Mouse (Mus musculus): ENCODE measurements around the gene Coasy.

Gene Coasy

DNA sequence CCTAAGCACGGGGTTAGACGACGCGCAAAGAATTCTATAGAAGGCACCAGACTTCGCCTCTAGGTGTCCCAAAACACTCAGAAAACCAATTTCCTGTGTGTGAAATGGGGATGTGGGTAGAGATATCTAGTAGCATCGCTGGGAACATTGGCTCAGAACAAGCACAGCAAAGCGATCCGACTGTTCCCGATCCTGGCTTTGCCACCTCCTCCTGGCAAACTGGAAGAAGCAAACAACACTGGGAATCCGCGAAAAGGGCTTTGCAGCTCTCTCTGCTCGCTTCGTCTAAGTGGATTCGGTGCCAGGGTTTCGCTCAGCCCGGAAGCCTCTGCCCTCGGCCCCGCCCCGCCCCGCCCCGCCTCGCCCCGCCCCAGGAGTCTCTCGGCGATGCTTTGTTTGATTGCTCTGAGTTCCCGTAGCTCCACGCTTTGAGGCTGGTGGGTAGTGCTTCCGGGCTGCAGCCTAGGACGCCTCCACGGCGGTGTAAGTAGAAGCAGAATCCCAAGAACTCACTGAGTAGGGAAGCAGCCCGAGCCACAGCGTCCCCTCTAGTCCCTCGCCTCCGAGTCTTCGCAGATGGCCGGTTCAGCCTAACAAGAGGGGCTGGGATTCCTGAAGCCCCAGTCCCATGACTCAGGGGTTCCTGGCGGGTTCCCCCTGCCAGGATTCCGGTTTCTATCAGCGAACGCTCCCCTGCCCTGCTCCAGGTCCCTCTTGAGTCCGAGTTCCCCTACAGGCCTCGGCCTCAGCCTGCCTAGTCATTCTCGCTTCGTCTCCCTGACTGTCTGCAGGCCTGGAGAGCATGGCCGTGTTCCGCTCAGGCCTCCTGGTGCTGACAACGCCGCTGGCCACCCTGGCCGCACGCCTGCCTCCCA is at the start of gene Coasy:
TSS of gene Coasy (plus strand) at position 358 of the 875 bp plus-strand sequence.
- DNase-seq (ENCODE audit: low spot score in 2 of 2): peak; percentile 92

DNA sequence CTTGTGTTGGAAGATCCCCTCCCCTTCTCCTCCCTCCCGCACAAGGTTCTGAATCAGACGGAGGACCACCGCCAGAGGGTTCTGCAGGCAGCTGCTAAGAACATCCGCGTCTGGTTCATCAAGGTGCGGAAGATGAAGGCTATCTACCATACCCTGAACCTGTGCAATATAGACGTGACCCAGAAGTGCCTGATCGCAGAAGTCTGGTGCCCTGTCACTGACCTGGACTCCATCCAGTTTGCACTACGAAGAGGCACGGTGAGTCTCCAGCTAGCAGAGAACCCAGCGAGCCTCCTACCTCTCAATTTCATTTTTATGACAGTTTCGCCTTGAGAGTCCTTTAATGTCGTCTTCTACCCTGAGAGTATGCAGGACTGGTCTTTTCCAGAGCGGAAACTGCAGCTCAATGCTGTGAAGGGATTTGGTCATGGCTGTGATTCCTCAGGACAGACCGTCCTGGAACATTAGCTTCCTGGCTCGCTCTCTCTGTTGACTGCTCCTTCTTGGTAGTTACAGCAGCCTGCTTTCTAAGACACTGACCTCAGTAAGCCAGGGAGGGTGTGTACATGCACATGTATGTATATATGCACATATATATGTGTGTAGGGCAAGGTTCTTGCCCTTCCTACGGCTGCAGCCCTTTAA is 48.4 kb upstream of the Coasy start:
- DNase-seq (ENCODE audit: low spot score in 2 of 2): no peak

DNA sequence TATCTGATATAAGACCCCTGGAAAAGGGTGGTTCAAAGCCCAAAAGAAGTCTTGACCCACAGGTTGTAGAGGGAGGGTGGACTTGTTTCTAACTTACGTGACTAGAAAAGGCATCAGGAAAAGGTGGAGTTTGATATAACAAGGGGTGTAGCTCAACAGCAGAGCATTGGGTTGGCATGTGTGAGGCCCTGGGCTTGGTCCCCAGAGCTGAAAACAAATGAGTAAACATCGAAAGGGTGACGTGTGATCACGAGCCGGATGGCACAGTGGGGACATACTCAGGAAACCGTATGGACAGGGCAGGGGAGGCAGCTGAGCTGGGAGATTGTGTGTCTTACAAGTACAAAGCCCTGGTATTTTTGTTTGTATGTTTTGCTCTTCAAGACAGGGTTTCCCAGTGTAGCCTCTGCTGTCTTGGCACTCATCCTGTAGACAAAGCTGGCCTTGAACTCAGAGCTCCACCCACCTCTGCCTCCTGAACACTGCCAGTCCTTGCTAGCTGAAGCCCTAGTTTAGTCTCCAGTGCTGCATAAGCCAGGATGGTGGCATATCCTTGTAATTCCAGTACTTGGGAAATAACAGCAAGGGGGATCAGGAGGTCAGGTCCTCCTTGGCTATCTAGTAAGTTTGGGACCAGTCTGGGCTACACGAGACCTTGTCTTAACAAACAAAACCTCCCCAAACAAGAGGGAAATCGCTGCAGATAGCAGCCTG is 47.6 kb upstream of the Coasy start:
- DNase-seq (ENCODE audit: low spot score in 2 of 2): no peak

DNA sequence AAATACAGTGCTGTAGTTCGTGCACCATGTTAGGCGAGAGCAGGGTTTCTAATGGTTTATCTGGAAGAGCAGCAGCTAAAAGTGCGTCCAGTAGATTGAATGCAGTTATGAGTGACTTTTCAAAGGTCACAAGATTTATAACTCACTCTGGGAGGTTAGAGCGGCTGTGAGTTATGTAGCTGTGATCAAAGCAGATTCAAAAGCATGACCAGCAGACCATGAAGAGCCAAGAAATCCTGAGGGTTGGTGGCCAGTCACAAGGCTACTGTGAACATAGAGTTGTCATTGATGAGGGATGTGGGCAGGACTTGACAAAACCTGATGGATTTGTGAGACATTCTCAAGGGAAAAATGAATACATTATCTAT is 47.1 kb upstream of the Coasy start:
- DNase-seq (ENCODE audit: low spot score in 2 of 2): no peak

DNA sequence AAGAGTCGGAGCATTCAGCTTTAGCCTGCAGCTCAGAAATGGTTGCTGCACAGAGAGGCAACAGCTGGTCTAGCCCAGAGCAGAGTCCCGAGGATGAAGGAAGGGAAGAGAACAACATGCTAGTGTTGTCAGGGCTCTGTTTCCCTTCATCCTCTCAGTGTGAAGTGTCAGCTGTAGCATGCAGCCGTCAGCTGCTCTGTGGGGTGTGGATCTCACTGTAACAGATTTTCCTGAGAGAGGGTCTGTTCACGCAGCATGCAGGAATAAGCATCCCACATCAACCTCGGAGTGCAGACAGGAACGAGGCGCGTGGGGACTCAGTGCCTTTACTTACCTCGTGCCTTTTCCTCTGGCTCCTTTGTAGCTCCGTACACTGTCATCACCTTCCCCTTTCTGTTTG is 44.6 kb upstream of the Coasy start:
- no peak for DNase-seq (ENCODE audit: low spot score in 2 of 2)

DNA sequence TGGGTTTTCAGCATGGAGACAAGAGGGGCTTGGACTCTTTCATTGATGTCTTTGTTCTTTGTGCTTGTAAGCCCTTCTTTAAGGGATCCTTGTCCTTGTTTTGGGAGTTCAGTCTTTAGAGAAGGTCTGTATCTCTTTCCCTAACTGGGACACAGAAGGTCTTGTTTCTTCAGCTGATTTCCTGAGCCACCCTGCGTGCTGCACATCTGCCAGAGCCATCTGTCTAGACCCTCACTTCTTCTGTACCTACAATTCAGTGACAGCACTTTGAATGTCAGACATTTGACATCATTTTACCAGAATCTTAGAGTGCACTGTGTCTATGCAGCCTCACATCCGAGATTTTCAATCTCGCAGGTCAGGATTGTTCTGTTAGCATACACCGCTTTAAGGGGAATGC is 36.5 kb upstream of the Coasy start:
- DNase-seq (ENCODE audit: low spot score in 2 of 2): no peak

DNA sequence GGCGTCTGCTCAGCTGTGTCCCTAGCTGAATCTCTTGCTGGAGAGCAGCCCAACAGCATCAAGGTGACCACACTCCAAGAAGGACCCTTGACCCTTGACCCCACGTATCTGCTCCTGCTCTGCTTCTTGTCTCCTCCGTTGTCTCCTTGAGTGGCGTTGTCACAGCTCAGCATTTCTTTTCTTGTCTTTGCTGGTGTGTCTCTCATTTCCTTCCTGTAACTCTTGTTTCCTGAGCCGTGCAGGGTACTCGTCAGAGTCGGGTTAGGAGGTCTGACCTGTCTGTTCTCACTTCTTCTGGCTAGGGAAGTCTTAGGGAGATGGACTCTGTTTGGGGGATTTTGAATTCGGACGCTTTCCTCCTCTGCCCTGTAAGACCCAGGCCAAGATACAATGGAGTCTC is 35.9 kb upstream of the Coasy start:
- DNase-seq (ENCODE audit: low spot score in 2 of 2): no peak

DNA sequence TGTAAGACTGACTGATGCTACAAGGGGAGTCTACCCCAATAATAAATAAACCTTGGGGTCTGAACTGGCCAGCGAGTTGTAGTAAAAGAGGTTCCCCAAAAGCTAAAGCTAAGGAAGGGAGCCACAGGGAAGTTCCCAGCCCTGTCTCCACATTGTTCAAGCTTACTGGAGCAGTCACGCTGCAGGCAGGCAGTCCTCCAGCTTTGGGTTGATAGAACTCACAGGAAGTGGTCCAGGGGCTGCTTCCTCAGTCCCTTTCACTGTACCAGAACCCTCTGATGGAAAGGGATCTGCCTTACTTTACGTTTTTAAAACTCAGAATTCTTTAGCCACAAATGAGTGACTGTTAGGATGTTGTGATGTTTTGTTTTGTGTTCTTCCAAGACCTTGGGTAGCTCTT is 34.9 kb upstream of the Coasy start:
- no peak for DNase-seq (ENCODE audit: low spot score in 2 of 2)

DNA sequence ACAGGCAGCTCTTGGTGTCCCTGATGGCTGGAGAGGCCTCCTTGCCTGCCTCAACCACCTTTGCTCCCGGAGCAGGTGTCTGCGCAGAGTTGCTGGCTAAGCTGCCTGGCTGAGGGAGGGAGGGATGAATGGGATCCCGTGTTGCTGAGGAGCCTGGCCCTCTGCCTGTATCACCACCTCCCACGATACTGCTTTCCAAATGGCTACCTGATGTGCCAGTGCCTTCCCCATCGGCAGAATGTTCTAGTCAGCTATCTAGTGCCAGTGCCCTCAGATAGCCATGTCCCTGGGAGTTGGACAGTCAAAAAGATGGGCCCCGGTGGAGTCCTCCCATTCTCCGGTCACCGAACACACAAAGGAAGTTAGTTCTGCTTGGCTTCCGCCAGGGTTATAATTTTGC is 32.0 kb upstream of the Coasy start:
- no peak for DNase-seq (ENCODE audit: low spot score in 2 of 2)

DNA sequence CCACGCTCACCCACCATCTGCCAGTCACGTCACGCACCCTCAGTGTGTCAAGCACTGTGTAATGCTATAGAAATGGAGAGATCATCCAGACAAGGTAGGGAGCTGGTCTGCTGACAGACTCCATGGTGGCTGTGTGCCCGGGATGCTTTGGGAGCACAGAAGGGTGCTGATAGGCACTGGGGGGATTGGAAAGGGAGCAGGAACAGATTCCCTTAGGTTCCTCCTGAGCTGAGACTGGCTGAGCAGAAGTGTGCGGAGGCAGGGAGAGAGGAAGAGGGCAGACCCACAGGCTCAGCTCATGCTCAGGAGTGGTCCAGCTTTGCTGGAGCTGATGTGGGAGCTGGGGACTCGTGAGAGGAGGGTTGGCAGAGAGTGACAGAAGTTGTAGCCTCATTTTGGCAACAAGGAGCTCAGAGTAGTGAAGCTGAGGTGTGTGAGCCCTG is 31.3 kb upstream of the Coasy start:
- no peak for DNase-seq (ENCODE audit: low spot score in 2 of 2)

DNA sequence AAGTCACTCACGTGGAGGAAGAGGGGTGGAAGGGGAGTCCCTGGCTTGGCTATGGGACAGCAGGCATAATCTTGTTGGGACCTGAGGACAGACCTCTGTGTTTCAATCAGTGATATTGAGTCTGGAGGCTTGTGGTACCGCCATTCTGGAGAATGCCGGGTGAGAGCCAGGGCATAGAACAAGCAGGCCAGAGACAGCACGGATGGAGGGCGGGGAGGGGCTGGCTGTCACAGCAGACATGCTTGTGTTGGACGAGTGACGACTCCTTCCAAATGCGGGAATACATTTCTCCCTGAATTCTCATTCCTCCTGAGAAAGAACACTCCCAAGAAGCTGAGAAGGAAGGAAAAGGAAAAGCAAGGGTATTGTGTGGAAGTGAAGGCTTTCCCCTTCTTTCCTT is 30.7 kb upstream of the Coasy start:
- DNase-seq (ENCODE audit: low spot score in 2 of 2): no peak

DNA sequence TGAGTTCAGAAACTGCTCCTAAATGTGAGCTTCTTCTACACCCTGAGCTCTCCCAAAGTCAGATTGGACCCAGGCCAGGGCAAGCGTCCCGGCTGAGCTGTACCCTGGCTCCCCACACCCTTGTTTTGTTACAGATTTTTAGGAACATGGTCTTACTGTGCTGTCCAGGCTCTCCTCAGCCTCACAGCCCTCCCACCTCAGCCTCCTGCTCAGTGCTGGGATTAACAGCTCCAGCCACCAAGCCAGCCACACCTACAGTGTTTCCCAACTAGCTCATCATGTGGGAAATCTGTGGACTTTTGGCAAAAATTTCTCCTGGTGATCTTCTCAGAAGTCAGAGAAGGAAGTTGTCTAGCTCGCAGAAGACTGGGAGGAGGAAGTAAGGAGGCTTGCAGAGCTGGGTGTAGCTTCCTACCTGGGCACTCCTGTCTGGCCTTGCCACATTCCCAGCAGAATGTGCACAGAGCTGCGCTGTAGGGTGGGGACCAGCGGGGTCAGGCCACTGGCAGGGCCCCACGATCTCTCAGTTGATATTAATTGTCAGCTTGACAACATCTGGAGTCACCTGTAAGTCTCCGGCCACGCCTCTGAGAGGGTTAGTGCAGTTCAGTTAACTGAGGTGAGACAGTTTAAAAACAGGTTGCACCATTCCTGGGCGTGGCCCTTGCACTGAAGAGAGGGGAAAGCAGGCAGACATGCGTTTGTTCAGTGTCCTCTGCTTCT is 29.5 kb upstream of the Coasy start:
- DNase-seq (ENCODE audit: low spot score in 2 of 2): no peak

DNA sequence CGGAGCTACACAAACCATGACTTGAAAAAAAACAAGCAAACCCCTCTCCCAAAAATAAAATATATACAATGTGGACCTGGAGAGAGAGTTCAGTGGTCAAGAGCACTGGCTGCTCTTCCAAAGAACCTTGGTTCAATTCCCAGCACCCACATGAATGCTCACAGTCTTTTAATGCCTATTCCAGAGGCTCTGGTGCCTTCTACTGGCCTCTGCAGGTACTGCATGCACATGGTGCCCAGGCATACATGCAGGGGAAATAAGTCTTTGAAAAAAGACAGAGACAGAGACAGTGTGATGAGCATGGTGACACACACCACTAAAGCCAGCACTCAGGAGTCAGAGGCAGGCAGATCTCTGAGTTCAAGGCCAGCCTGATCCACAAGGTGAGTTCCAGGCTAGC is 28.4 kb upstream of the Coasy start:
- DNase-seq (ENCODE audit: low spot score in 2 of 2): no peak

DNA sequence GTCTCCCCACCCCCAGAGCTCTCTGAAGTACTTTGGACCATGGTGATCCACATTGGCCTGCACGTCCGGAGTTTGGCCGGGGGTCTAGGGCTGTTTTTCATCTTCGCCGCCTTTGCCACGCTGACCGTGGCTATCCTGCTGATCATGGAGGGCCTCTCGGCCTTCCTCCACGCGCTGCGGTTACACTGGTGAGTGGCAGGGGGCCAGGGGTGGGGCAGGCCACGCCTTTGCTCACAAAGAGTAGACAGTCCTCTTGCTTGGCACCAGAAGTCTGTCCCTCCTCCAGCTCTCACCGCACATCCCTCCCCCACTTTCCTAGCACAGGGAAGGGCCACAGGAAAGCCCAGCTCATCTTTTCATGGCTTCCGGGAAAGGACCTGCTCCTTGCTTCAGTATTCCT is 26.9 kb upstream of the Coasy start:
- no peak for DNase-seq (ENCODE audit: low spot score in 2 of 2)

DNA sequence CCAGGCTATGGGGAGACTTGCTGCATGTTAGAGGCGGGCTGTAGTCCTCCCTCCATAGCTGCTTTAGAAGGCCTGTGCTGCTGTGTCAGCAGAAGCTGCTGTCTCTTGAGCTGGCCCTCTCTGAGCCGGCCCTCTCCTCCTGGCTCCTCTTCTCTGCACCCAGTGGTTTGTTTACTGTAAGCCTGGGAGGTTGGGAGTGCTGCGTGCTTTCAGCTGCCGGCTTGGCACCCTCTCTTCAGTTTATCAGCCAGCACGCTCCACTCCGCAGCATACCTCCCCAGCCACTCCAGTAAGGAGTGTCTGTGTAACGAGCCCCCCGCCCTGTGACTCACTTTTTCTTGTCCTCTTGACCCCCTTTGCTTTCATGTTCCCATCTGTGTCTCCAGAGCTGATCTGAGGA is 25.5 kb upstream of the Coasy start:
- DNase-seq (ENCODE audit: low spot score in 2 of 2): no peak

DNA sequence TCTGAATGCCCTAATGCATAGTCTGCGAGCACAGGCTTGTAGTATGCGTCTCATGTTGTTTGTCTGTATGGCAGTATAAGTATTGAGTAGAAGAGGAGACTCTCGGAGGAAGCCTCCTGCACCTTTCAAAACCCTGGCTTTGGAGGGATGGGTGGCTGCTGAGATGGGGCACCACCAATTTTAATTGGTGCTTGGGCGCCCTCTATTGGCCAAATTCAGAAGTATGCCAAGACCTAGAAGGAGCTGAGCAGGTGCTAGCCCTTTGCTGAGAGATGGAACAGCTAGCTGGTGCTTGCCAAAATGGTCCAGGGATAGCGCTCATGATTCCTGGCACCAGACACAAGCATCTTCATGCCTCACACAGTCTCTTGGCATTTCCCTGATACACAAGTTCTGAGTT is 24.5 kb upstream of the Coasy start:
- DNase-seq (ENCODE audit: low spot score in 2 of 2): peak; percentile 83 to 88

DNA sequence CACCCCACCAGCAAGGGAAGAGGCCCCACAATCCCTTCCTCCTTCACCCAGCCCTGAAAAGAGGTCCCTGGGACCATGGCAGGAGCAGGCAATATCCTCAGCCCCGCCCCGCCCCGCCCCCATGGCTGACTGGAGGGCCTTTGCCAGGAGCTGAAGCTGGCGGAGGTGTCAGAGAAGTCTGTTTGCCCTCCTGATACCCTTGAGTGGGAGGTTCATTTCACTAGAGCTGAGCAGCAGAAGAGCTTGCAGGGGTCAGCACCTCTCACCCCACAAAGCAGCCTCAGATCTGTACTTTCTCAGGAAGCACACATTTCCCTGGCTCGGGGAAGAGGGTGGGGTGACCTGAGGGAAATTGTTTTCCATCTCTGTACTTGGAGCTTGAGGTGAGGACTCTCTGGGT is 23.6 kb upstream of the Coasy start:
- no peak for DNase-seq (ENCODE audit: low spot score in 2 of 2)

DNA sequence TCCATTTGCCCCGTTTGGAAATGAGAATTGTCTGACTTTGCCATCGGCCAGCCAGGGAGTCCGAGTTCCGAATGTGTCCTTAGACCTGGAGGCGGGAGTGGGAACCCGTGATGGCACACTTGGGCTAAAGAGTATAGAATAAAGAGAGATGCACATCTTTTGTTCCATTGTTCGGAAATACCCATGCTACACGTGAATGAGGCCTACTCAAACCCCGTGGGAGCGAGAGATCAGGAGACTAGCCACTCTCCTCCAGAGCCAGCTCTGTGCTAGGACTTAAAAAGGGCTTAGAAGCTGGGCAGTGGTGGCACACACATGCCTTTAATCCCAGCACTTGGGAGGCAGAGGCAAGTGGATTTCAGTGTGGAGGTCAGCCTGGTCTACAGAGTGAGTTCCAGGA is 22.9 kb upstream of the Coasy start:
- no peak for DNase-seq (ENCODE audit: low spot score in 2 of 2)

DNA sequence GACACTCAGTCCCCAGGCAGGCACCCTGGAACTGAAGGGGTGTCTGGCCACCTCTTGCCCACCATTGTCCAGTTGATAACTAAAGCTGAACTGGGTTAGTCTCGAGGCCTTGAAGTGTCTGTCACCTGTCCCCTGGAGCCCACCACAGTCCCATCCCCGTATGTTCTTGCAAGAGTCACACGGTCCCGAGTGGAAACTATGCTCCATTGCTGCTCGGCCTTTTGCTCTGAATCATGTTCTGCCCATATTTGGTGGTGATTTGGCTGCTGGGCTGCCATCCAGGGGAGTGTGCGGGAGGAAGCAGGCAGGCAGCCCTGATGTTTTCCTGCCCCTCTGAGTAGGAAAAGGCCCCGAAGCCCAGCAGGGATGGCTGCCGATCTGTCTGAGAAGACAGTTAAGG is 22.2 kb upstream of the Coasy start:
- DNase-seq (ENCODE audit: low spot score in 2 of 2): peak; percentile 69 to 70

DNA sequence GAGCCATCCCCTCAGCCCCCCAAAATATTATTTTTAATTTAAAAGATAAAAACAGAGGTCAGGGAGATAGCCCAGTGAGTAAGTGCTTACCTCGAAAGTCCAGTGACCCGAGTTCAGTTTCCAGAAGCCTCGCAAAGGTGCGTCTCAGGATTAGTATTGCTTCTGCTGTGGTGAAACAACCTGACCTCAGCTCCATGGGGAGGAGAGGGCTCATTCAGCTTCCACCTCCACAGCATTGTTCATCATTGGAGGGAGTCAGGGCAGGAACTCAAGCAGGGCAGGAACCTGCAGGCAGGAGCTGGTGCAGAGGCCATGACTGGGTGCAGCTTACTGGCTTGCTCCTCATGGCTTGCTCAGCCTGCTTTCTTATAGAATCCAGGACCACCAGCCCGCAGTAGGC is 21.3 kb upstream of the Coasy start:
- no peak for DNase-seq (ENCODE audit: low spot score in 2 of 2)

DNA sequence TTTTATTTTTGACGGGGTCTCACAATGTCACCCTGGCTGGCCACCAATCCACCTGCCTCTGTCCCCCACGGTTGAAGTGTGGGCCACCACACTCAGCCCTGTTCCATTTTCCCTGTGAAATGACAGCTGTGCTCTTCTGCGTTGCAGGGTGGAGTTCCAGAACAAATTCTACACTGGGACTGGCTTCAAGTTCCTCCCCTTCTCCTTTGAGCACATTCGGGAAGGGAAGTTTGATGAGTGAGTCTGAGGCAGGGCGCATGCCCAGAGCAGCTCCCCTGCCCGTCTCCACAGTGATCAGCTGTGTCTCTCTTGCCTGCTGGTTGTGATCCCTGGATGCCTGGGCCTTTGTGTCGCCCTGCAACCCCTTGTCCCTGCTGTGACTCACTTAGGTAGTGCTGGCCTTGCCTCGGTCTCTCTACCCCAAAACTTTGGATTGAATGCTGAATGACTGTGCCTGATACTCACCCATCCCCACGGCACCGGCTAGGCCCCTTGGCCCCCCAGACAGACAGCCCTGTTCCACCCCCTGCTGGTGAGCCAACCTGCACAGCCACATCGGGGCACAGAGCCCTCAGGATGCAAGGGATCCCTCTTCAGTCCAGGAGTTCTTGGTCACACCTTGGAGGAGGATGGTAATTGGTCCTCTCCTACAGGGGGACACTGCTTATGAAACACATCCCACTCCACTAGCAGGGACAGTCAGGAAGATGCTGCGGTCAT is 20.0 kb upstream of the Coasy start:
- DNase-seq (ENCODE audit: low spot score in 2 of 2): no peak
